ENCODE assay signal across 8 mouse cellular contexts in the genomic region with DNA sequence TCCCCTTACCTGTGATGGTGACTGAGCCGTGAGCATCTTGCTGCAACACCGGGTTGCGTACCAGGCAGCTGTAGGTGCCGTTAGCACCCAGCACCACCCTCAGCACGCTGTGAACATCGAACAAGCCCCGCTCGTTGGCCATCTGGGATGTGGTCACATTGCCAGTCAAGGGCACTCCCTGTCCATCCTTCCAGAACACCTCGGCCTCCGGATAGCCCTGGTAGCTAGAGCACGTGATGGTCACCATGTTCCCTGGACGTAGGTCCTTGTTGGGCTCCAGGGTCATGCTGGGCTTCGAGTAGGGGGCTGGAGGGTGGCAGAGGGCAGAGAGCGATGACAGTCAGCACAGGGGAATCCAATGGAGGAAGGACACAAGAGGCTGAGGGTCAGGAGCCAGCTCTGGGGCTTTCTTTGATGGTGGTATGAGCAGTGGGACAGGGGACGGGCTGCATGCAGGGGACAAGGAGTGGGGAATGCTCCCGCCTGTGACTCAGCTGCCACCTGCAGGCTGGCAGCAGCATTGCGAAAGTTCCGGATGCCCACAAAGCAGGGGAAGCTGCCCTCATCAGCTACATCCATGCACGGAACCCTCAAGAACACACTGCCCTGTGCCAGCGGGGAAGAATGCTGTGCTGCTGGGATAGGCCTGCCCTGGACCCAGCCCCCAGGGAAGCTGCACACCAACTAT. TPM values are rescaled to one million over a fixed set of nuclear protein-coding genes. Genes with fewer than 3 reads are reported as not detected.
DNase-seq lines count a peak whose midpoint lies in the region; ATAC-seq lines count a peak whose summit lies in the region.

No protein-coding gene starts in this region.

- no peaks in the 10 kb centered on the region; the same call in 1 of the 2 replicates for H3K27me3 ChIP-seq in liver, embryonic 12.5 days (replicated peaks)
- no peaks in the 10 kb centered on the region for H3K27me3 ChIP-seq in embryonic facial prominence, embryonic 14.5 days (replicated peaks; ENCODE audit: control insufficient read depth, insufficient read depth, low read length)
- no peaks in the 10 kb centered on the region for H3K27me3 ChIP-seq in limb, embryonic 12.5 days

- DNase-seq in adrenal gland, postnatal 14 days: peak; percentile 58
- no peak for DNase-seq in adrenal gland, adult 18-20 months (ENCODE audit: low spot score in 2 of 2)
- peak; percentile 42 for DNase-seq in liver
- no peak for DNase-seq in embryonic facial prominence, embryonic 14.5 days (ENCODE audit: low spot score)
- DNase-seq in retina, embryonic 14.5 days (ENCODE audit: low spot score): peak; percentile 78
- DNase-seq in adrenal gland, adult 2 months: no peak

- no peak overlapping the region for H3K4me3 ChIP-seq in liver, embryonic 12.5 days
- H3K4me3 ChIP-seq in embryonic facial prominence, embryonic 14.5 days (ENCODE audit: low read depth, low read length): no peak overlapping the region
- H3K4me3 ChIP-seq in limb, embryonic 12.5 days (replicated peaks): no peak overlapping the region

- no peak overlapping the region for H3K9ac ChIP-seq in liver, embryonic 12.5 days
- no peak overlapping the region for H3K9ac ChIP-seq in embryonic facial prominence, embryonic 14.5 days (ENCODE audit: low read depth, low read length)
- no peak overlapping the region for H3K9ac ChIP-seq in limb, embryonic 12.5 days (replicated peaks)

- H3K9me3 ChIP-seq in liver, embryonic 12.5 days (replicated peaks): no peaks in the 10 kb centered on the region
- H3K9me3 ChIP-seq in embryonic facial prominence, embryonic 14.5 days (ENCODE audit: control insufficient read depth, low read length): no peaks in the 10 kb centered on the region
- H3K9me3 ChIP-seq in limb, embryonic 12.5 days: no peaks in the 10 kb centered on the region

- WGBS in liver, embryonic 12.5 days (ENCODE audit: insufficient replicate concordance): 66% methylated on average over 20 of the region's 20 CpGs
- WGBS in embryonic facial prominence, embryonic 14.5 days: 78% methylated on average over 19 of the region's 20 CpGs
- 78% methylated on average over 20 of the region's 20 CpGs for WGBS in limb, embryonic 12.5 days

- ATAC-seq in liver, embryonic 12.5 days: no peak
- peak; percentile 35; the same call in 1 of the 2 replicates for ATAC-seq in embryonic facial prominence, embryonic 14.5 days (ENCODE audit: low read depth)
- 0 out of 2 replicates have a peak, but pooled peaks have one; percentile 50 for ATAC-seq in limb, embryonic 12.5 days (ENCODE audit: insufficient number of reproducible peaks, insufficient read depth, low FRiP score, low TSS enrichment, low read depth)

- H3K4me1 ChIP-seq in liver, embryonic 12.5 days: peaks cover 11% of the 10 kb centered on the region
- H3K4me1 ChIP-seq in embryonic facial prominence, embryonic 14.5 days (ENCODE audit: control insufficient read depth, insufficient read depth, low read length): no peaks in the 10 kb centered on the region
- no peaks in the 10 kb centered on the region for H3K4me1 ChIP-seq in limb, embryonic 12.5 days (replicated peaks)

- peaks cover 5% of the 10 kb centered on the region; the same call in 1 of the 2 replicates for H3K36me3 ChIP-seq in liver, embryonic 12.5 days
- peaks cover 66% of the 10 kb centered on the region for H3K36me3 ChIP-seq in embryonic facial prominence, embryonic 14.5 days (ENCODE audit: control insufficient read depth, insufficient read depth, low read length)
- peaks cover 85% of the 10 kb centered on the region for H3K36me3 ChIP-seq in limb, embryonic 12.5 days

- no peak overlapping the region for H3K27ac ChIP-seq in liver, embryonic 12.5 days
- H3K27ac ChIP-seq in embryonic facial prominence, embryonic 14.5 days (replicated peaks; ENCODE audit: low read depth, low read length): no peak overlapping the region
- H3K27ac ChIP-seq in limb, embryonic 12.5 days: no peak overlapping the region

- no peak overlapping the region for H3K4me2 ChIP-seq in liver, embryonic 12.5 days
- H3K4me2 ChIP-seq in embryonic facial prominence, embryonic 14.5 days (ENCODE audit: low read depth, low read length): no peak overlapping the region
- no peak overlapping the region for H3K4me2 ChIP-seq in limb, embryonic 12.5 days

RNA-seq across cellular contexts. Expression of gene Cd276, which starts 19.6 kb away (rescaled TPM):
- total RNA-seq in adrenal gland, postnatal 14 days (2021): 14.1 and 15.0 TPM in 2 replicates
- 1 to 10 TPM; 7.0 to 8.1 TPM for total RNA-seq in adrenal gland, adult 18-20 months (2021)
- 5.9 and 6.2 TPM in 2 replicates for polyA plus RNA-seq in liver, embryonic 12.5 days (2016; fragmentation: Nextera tagmentation; extraction: Ambion mirVana)
- 56.1 and 61.1 TPM in 2 replicates for polyA plus RNA-seq in embryonic facial prominence, embryonic 14.5 days (2014; fragmentation: Nextera tagmentation; extraction: Ambion mirVana)
- polyA plus RNA-seq in limb, embryonic 12.5 days (2016; fragmentation: Nextera tagmentation; extraction: Ambion mirVana): 56.4 and 68.6 TPM in 2 replicates
- total RNA-seq in adrenal gland, adult 2 months (2021): 10 to 100 TPM; 11.0 to 12.3 TPM
- 7.2 and 9.5 TPM in 2 replicates for polyA plus RNA-seq in adrenal gland, adult 2 months (2012; rRNA removed)

RNA-seq across cellular contexts. Expression of gene Nptn, which starts 46.4 kb away (rescaled TPM):
- total RNA-seq in adrenal gland, postnatal 14 days (2021): 159 and 169 TPM in 2 replicates
- total RNA-seq in adrenal gland, adult 18-20 months (2021): 100 to 1,000 TPM; 154 to 157 TPM
- polyA plus RNA-seq in liver, embryonic 12.5 days (2016; fragmentation: Nextera tagmentation; extraction: Ambion mirVana): 93.9 and 95.3 TPM in 2 replicates
- polyA plus RNA-seq in embryonic facial prominence, embryonic 14.5 days (2014; fragmentation: Nextera tagmentation; extraction: Ambion mirVana): 151 and 173 TPM in 2 replicates
- 64.5 and 70.2 TPM in 2 replicates for polyA plus RNA-seq in limb, embryonic 12.5 days (2016; fragmentation: Nextera tagmentation; extraction: Ambion mirVana)
- total RNA-seq in adrenal gland, adult 2 months (2021): 100 to 1,000 TPM; 200 to 247 TPM
- 204 and 227 TPM in 2 replicates for polyA plus RNA-seq in adrenal gland, adult 2 months (2012; rRNA removed)

RNA-seq across cellular contexts. Expression of gene Insyn1, which starts 47.2 kb away (rescaled TPM):
- total RNA-seq in adrenal gland, postnatal 14 days (2021): 8.0 and 8.9 TPM in 2 replicates
- total RNA-seq in adrenal gland, adult 18-20 months (2021): 10 to 100 TPM; 10.6 to 12.0 TPM
- 0.19 and 0.41 TPM in 2 replicates for polyA plus RNA-seq in liver, embryonic 12.5 days (2016; fragmentation: Nextera tagmentation; extraction: Ambion mirVana)
- 4.9 and 5.0 TPM in 2 replicates for polyA plus RNA-seq in embryonic facial prominence, embryonic 14.5 days (2014; fragmentation: Nextera tagmentation; extraction: Ambion mirVana)
- polyA plus RNA-seq in limb, embryonic 12.5 days (2016; fragmentation: Nextera tagmentation; extraction: Ambion mirVana): 4.6 and 5.5 TPM in 2 replicates
- 10 to 100 TPM in 1 of 2 experiments, 1 to 10 TPM in 1; 8.2 to 11.9 TPM for total RNA-seq in adrenal gland, adult 2 months (2021)
- polyA plus RNA-seq in adrenal gland, adult 2 months (2012; rRNA removed): 9.2 and 12.7 TPM in 2 replicates

Comparison
In these comparisons a context has a peak if more than half of its experiments do, and no peak if none do; other contexts are left out.
1. DNase-seq: peak in adrenal gland, postnatal 14 days (single experiment), liver (single experiment) and retina, embryonic 14.5 days (single experiment); none in adrenal gland, adult 18-20 months (0 of 2), embryonic facial prominence, embryonic 14.5 days (single experiment) and adrenal gland, adult 2 months (single experiment).